8 mouse cellular contexts compared by ENCODE assay signal in genomic region chr10:14200310-14200709, GRCm38 (mm10).
DNase-seq lines count a peak whose midpoint lies in the region; ATAC-seq and TF ChIP-seq lines count a peak whose summit lies in the region.

No protein-coding gene starts in this region.

- no peak overlapping the region for H3K4me2 ChIP-seq in kidney, embryonic 16.5 days (replicated peaks; ENCODE audit: low read depth, low read length)
- H3K4me2 ChIP-seq in CH12.LX (ENCODE audit: insufficient read depth, low read depth, poor library complexity, severe bottlenecking) = no peak overlapping the region

- no peaks in the 10 kb centered on the region for H3K36me3 ChIP-seq in kidney, adult 2 months (ENCODE audit: control insufficient read depth, insufficient read depth, low read length)
- no peaks in the 10 kb centered on the region for H3K36me3 ChIP-seq in kidney, embryonic 16.5 days (ENCODE audit: insufficient read depth, low read length)
- no peaks in the 10 kb centered on the region for H3K36me3 ChIP-seq in CH12.LX (replicated peaks in 1 of 2; ENCODE audit: control insufficient read depth in 1 of 2, insufficient read depth in 1 of 2, low read length in 1 of 2)
- no peaks in the 10 kb centered on the region for H3K36me3 ChIP-seq in limb, embryonic 10.5 days

- H3K9me3 ChIP-seq in kidney, embryonic 16.5 days (ENCODE audit: low read length) = no peaks in the 10 kb centered on the region
- H3K9me3 ChIP-seq in CH12.LX (replicated peaks; ENCODE audit: low read length) = no peaks in the 10 kb centered on the region
- H3K9me3 ChIP-seq in limb, embryonic 10.5 days (replicated peaks) = no peaks in the 10 kb centered on the region

- H3K4me3 ChIP-seq in kidney, adult 2 months (ENCODE audit: insufficient read depth, low read depth, low read length) = no peak overlapping the region
- no peak overlapping the region for H3K4me3 ChIP-seq in kidney, embryonic 16.5 days (ENCODE audit: low read length)
- no peak overlapping the region for H3K4me3 ChIP-seq in CH12.LX (replicated peaks in 1 of 3; ENCODE audit: low read depth in 2 of 3, low read length in 2 of 3, poor library complexity in 1 of 3)
- H3K4me3 ChIP-seq in limb, embryonic 10.5 days = no peak overlapping the region

- H3K4me1 ChIP-seq in kidney, adult 2 months (ENCODE audit: control insufficient read depth, insufficient read depth, low read length) = no peaks in the 10 kb centered on the region
- H3K4me1 ChIP-seq in kidney, embryonic 16.5 days (ENCODE audit: insufficient read depth, low read length) = peaks cover 14% of the 10 kb centered on the region
- H3K4me1 ChIP-seq in CH12.LX (ENCODE audit: control insufficient read depth in 1 of 2, insufficient read depth in 2 of 2) = peaks cover 0 to 19% of the 10 kb centered on the region in 2 experiments; a peak in 2 of 4 replicates
- H3K4me1 ChIP-seq in limb, embryonic 10.5 days = peaks cover 9% of the 10 kb centered on the region

- WGBS in kidney, adult 2 months = 17% methylated on average over 2 of the region's 2 CpGs
- 7% methylated on average over 2 of the region's 2 CpGs for WGBS in kidney, embryonic 16.5 days
- 3% methylated on average over 2 of the region's 2 CpGs for WGBS in limb, embryonic 10.5 days

- no peak for TF ChIP-seq EP300 in CH12.LX (IDR thresholded peaks at IDR 0.05; ENCODE audit: low read length)

- peak; percentile 62 for DNase-seq in kidney, adult 2 months
- no peak for DNase-seq in CH12.LX (ENCODE audit: extremely low read depth)
- DNase-seq in gastrocnemius, postnatal 10 days = peak; percentile 57
- peak; percentile 53 for DNase-seq in limb, embryonic 10.5 days (ENCODE audit: low spot score)
- peak; percentile 43 for DNase-seq in retina, adult 2 months (ENCODE audit: low read depth, low spot score)
- no peak for DNase-seq in layer of hippocampus, adult 9-11 months

- in situ Hi-C loops in CH12.LX (cut with MboI; ENCODE audit: low pct_ligation_motif_present, low pct_unique_long_range_greater_than_20kb, low sequenced_read_pairs) = no loop called here

- H3K27ac ChIP-seq in kidney, adult 2 months (ENCODE audit: insufficient read depth, low read depth, low read length) = no peak overlapping the region
- H3K27ac ChIP-seq in kidney, embryonic 16.5 days (ENCODE audit: low read length) = no peak overlapping the region
- no peak overlapping the region for H3K27ac ChIP-seq in CH12.LX (ENCODE audit: insufficient read depth, low read depth)
- no peak overlapping the region for H3K27ac ChIP-seq in limb, embryonic 10.5 days

- dilution Hi-C loops in CH12.LX (cut with MboI; ENCODE audit: extremely low pct_ligation_motif_present, extremely low pct_unique_long_range_greater_than_20kb, low sequenced_read_pairs) = no loop called here

- TF ChIP-seq CTCF in kidney, adult 2 months (conservative IDR thresholded peaks at IDR 0.05; ENCODE audit: insufficient read depth, insufficient read length, low read depth, low read length) = no peak
- peak; percentile 36 to 80; a peak in 3 of 4 replicates for TF ChIP-seq CTCF in CH12.LX (conservative IDR thresholded peaks at IDR 0.05 in 1 of 2, IDR thresholded peaks at IDR 0.05 in 1 of 2; ENCODE audit: low read depth in 2 of 2, low read length in 2 of 2)

- H3K27me3 ChIP-seq in kidney, adult 2 months (replicated peaks; ENCODE audit: control insufficient read depth, insufficient read depth, low read length) = no peaks in the 10 kb centered on the region
- H3K27me3 ChIP-seq in kidney, embryonic 16.5 days (ENCODE audit: insufficient read depth, low read length) = no peaks in the 10 kb centered on the region
- no peaks in the 10 kb centered on the region for H3K27me3 ChIP-seq in CH12.LX (replicated peaks)
- H3K27me3 ChIP-seq in limb, embryonic 10.5 days (ENCODE audit: low read depth, poor library complexity, severe bottlenecking) = no peaks in the 10 kb centered on the region

- peak; percentile 84 for TF ChIP-seq RAD21 in CH12.LX (IDR thresholded peaks at IDR 0.05; ENCODE audit: low read depth, low read length)

- ATAC-seq in kidney, embryonic 16.5 days (ENCODE audit: low FRiP score, low TSS enrichment) = no peak
- ATAC-seq in cerebellum, adult (ENCODE audit: insufficient number of reproducible peaks, low FRiP score, low TSS enrichment) = peak; percentile 83

- no peak overlapping the region for H3K9ac ChIP-seq in kidney, embryonic 16.5 days (replicated peaks; ENCODE audit: low read length)
- H3K9ac ChIP-seq in CH12.LX (ENCODE audit: insufficient read depth, low read depth) = no peak overlapping the region

- no peaks in the 10 kb centered on the region for H3K79me2 ChIP-seq in CH12.LX (replicated peaks; ENCODE audit: control insufficient read depth, extremely low read depth, insufficient read depth, poor library complexity, severe bottlenecking)

- TF ChIP-seq POLR2A in kidney, adult 2 months (IDR thresholded peaks at IDR 0.05; ENCODE audit: low read depth, low read length) = no peak
- TF ChIP-seq POLR2A in CH12.LX (IDR thresholded peaks at IDR 0.05; ENCODE audit: low read depth, low read length) = no peak

TF ChIP-seq in CH12.LX, 34 proteins besides CTCF, POLR2A, EP300 and RAD21:
- TF ChIP-seq BHLHE40 (IDR thresholded peaks at IDR 0.05; ENCODE audit: low read depth, low read length) (no peak), JUND (conservative IDR thresholded peaks at IDR 0.05; ENCODE audit: low read depth, low read length) (no peak), SMC3 (IDR thresholded peaks at IDR 0.05; ENCODE audit: low read depth, low read length) (peak; percentile 75), ZC3H11A (IDR thresholded peaks at IDR 0.05; ENCODE audit: low read depth, low read length) (peak; percentile 54), MAX (IDR thresholded peaks at IDR 0.05; ENCODE audit: low read length) (no peak)

Comparison
In these comparisons a context has a peak if more than half of its experiments do, and no peak if none do; other contexts are left out.
1. DNase-seq: peak in kidney, adult 2 months (single experiment), gastrocnemius, postnatal 10 days (single experiment), limb, embryonic 10.5 days (single experiment) and retina, adult 2 months (single experiment); none in CH12.LX (single experiment) and layer of hippocampus, adult 9-11 months (single experiment).